Mouse (Mus musculus) stomach, embryonic 15.5 days (tissue): Measurements from ENCODE around the gene Cux1. TPM values are rescaled to one million over a fixed set of nuclear protein-coding genes. Genes with fewer than 3 reads are reported as not detected.

ENCODE experiments used
- ATAC-seq: fragments of 200-750 bp; cut with Nextera tagmentation; 2 replicates; pipeline ENCODE4 v1.8.0; 2017; ENCODE audit warnings: low read depth, moderate number of reproducible peaks, moderate TSS enrichment; ENCODE audit not compliant: insufficient read depth, low FRiP score
- H3K27ac ChIP-seq: fragments of 300-500 bp; sonication (generic); 2 replicates; pipeline ENCODE4 v1.5.1; 2015; ENCODE audit warnings: mild to moderate bottlenecking, inconsistent platforms
- H3K27me3 ChIP-seq: fragments of 300-500 bp; sonication (generic); replicated peaks from 2 replicates; pipeline ENCODE4 v1.6.1; 2015; ENCODE audit warnings: inconsistent platforms
- H3K36me3 ChIP-seq: fragments of 300-500 bp; sonication (generic); 2 replicates; pipeline ENCODE4 v1.6.1; 2015; ENCODE audit warnings: inconsistent platforms
- H3K4me1 ChIP-seq: fragments of 300-500 bp; sonication (generic); 2 replicates; pipeline ENCODE4 v1.6.1; 2015; ENCODE audit warnings: inconsistent platforms
- H3K4me2 ChIP-seq: fragments of 300-500 bp; sonication (generic); 2 replicates; pipeline ENCODE4 v1.6.1; 2015; ENCODE audit warnings: mild to moderate bottlenecking, inconsistent platforms
- H3K4me3 ChIP-seq: fragments of 300-500 bp; sonication (generic); replicated peaks from 2 replicates; pipeline ENCODE4 v1.5.1; 2015; ENCODE audit warnings: inconsistent platforms
- H3K9ac ChIP-seq: fragments of 300-500 bp; sonication (generic); 2 replicates; pipeline ENCODE4 v1.6.1; 2015; ENCODE audit warnings: inconsistent platforms
- H3K9me3 ChIP-seq: fragments of 300-500 bp; sonication (generic); 2 replicates; pipeline ENCODE4 v1.6.1; 2016; ENCODE audit warnings: inconsistent platforms
- WGBS: fragments of 180-500 bp; shearing (Covaris S2); methylation state at CpG from one replicate; pipeline ENCODE4 v1.1.7; 2015; 5-methylcytosine and 5-hydroxymethylcytosine counted together
- polyA plus RNA-seq: library from polyadenylated mRNA; unstranded; fragments of >200 nt; fragmentation: Nextera tagmentation; extraction: Ambion mirVana; gene quantifications from 2 replicates; pipeline ENCODE4 v1.2.1, GENCODE M21; 2015

Cux1 gene
- polyA plus RNA-seq, 1 experiment from 2014 or later, result 73.5 TPM

- ATAC-seq, result no peak
- peaks cover 50% of the 10 kb centered on the region for H3K36me3 ChIP-seq
- H3K9me3 ChIP-seq, result no peaks in the 10 kb centered on the region
- H3K4me3 ChIP-seq, result no peak overlapping the region
- WGBS, result 86% methylated on average over 43 of the region's 43 CpGs
- no peak overlapping the region for H3K9ac ChIP-seq
- peaks cover 4% of the 10 kb centered on the region; the same call in 1 of the 2 replicates for H3K4me1 ChIP-seq
- no peak overlapping the region for H3K4me2 ChIP-seq
- H3K27me3 ChIP-seq, result no peaks in the 10 kb centered on the region
- H3K27ac ChIP-seq, result no peak overlapping the region
Measured at GRCm38 (mm10) chr5:136274739-136275138, 292.6 kb downstream of the Cux1 start.

GRCm38 (mm10) chr5:136269937-136270336, 297.4 kb downstream of the Cux1 start:
- 50% methylated on average over 4 of the region's 4 CpGs for WGBS

GRCm38 (mm10) chr5:136266077-136266476, 301.2 kb downstream of the Cux1 start:
- Histone ChIP-seq H3K9ac (no peak overlapping the region), H3K4me2 (no peak overlapping the region), H3K4me1 (peaks cover 4% of the 10 kb centered on the region; the same call in 1 of the 2 replicates), H3K27ac (no peak overlapping the region), H3K27me3 (no peaks in the 10 kb centered on the region), H3K36me3 (no peaks in the 10 kb centered on the region), H3K9me3 (no peaks in the 10 kb centered on the region), H3K4me3 (no peak overlapping the region)
- no peak for ATAC-seq
- WGBS, result 65% methylated on average over 7 of the region's 7 CpGs

More at GRCm38 (mm10) chr5:136269937-136270336, 297.4 kb downstream of the Cux1 start:
- Histone ChIP-seq H3K4me1 (peaks cover 4% of the 10 kb centered on the region; the same call in 1 of the 2 replicates), H3K27me3 (no peaks in the 10 kb centered on the region), H3K4me2 (no peak overlapping the region), H3K9me3 (no peaks in the 10 kb centered on the region), H3K36me3 (peaks cover 7% of the 10 kb centered on the region), H3K27ac (no peak overlapping the region), H3K9ac (no peak overlapping the region), H3K4me3 (no peak overlapping the region)
- ATAC-seq, result peak; percentile 47; the same call in 1 of the 2 replicates

- H3K27me3 ChIP-seq, result no peaks in the 10 kb centered on the region
- H3K4me2 ChIP-seq, result no peak overlapping the region
- H3K4me3 ChIP-seq, result no peak overlapping the region
- no peaks in the 10 kb centered on the region for H3K9me3 ChIP-seq
- ATAC-seq, result no peak
- no peak overlapping the region for H3K9ac ChIP-seq
- WGBS, result 85% methylated on average over 4 of the region's 4 CpGs
- H3K4me1 ChIP-seq, result no peaks in the 10 kb centered on the region
- no peaks in the 10 kb centered on the region for H3K36me3 ChIP-seq
- H3K27ac ChIP-seq, result no peak overlapping the region
Measured at GRCm38 (mm10) chr5:136263342-136263741, 303.9 kb downstream of the Cux1 start.

- H3K4me1 ChIP-seq, result no peaks in the 10 kb centered on the region
- H3K9ac ChIP-seq, result no peak overlapping the region
- no peaks in the 10 kb centered on the region for H3K27me3 ChIP-seq
- no peak overlapping the region for H3K27ac ChIP-seq
- H3K36me3 ChIP-seq, result peaks cover 4% of the 10 kb centered on the region
- WGBS, result 27% methylated on average over 6 of the region's 6 CpGs
- no peak overlapping the region for H3K4me3 ChIP-seq
- ATAC-seq, result no peak
- H3K9me3 ChIP-seq, result no peaks in the 10 kb centered on the region
- H3K4me2 ChIP-seq, result no peak overlapping the region
Measured at GRCm38 (mm10) chr5:136258919-136259318, 308.4 kb downstream of the Cux1 start.

- Histone ChIP-seq H3K4me3 (no peak overlapping the region), H3K9ac (no peak overlapping the region), H3K4me1 (no peaks in the 10 kb centered on the region), H3K4me2 (no peak overlapping the region), H3K27me3 (no peaks in the 10 kb centered on the region), H3K27ac (no peak overlapping the region), H3K36me3 (peaks cover 7% of the 10 kb centered on the region), H3K9me3 (no peaks in the 10 kb centered on the region)
- 18% methylated on average over 17 of the region's 17 CpGs for WGBS
- ATAC-seq, result peak; percentile 23; the same call in 1 of the 2 replicates
Measured at GRCm38 (mm10) chr5:136252899-136253298, 314.4 kb downstream of the Cux1 start.

- H3K4me2 ChIP-seq, result no peak overlapping the region
- no peak for ATAC-seq
- 49% methylated on average over 7 of the region's 7 CpGs for WGBS
- H3K36me3 ChIP-seq, result 0 out of 2 replicates have a peak, but pooled peaks cover 2% of the 10 kb centered on the region
- no peak overlapping the region for H3K9ac ChIP-seq
- no peaks in the 10 kb centered on the region for H3K4me1 ChIP-seq
- no peak overlapping the region for H3K27ac ChIP-seq
- H3K9me3 ChIP-seq, result no peaks in the 10 kb centered on the region
- no peak overlapping the region for H3K4me3 ChIP-seq
- H3K27me3 ChIP-seq, result no peaks in the 10 kb centered on the region
Measured at GRCm38 (mm10) chr5:136251004-136251403, 316.3 kb downstream of the Cux1 start.

GRCm38 (mm10) chr5:136248441-136248840, 318.8 kb downstream of the Cux1 start:
- H3K27ac ChIP-seq, result no peak overlapping the region
- H3K9me3 ChIP-seq, result no peaks in the 10 kb centered on the region
- H3K9ac ChIP-seq, result no peak overlapping the region
- no peak for ATAC-seq
- WGBS, result 64% methylated on average over 6 of the region's 6 CpGs
- H3K36me3 ChIP-seq, result 0 out of 2 replicates have a peak, but pooled peaks cover 2% of the 10 kb centered on the region
- H3K4me1 ChIP-seq, result peaks cover 13% of the 10 kb centered on the region
- no peaks in the 10 kb centered on the region for H3K27me3 ChIP-seq
- no peak overlapping the region for H3K4me3 ChIP-seq
- H3K4me2 ChIP-seq, result no peak overlapping the region

- no peaks in the 10 kb centered on the region for H3K27me3 ChIP-seq
- no peak within 1 kb of the TSS for H3K9ac ChIP-seq
- peaks cover 13% of the 10 kb centered on the region for H3K4me1 ChIP-seq
- 0 out of 2 replicates have a peak, but pooled peaks cover 2% of the 10 kb centered on the region for H3K36me3 ChIP-seq
- 78% methylated on average over 2 of the region's 2 CpGs for WGBS
- H3K9me3 ChIP-seq, result no peaks in the 10 kb centered on the region
- H3K27ac ChIP-seq, result no peak within 1 kb of the TSS; the same call in 1 of the 2 replicates
- peak within 1 kb of the TSS; percentile 96 for H3K4me2 ChIP-seq
- H3K4me3 ChIP-seq, result peak within 1 kb of the TSS; percentile 75
- no peak for ATAC-seq
Measured at GRCm38 (mm10) chr5:136246452-136246838, 320.8 kb downstream of the Cux1 start, which contains the start of gene Sh2b2. Sh2b2 (minus strand) TSS chr5:136246556.

GRCm38 (mm10) chr5:136245541-136246451, 321.5 kb downstream of the Cux1 start:
- Histone ChIP-seq H3K9ac (no peak overlapping the region), H3K9me3 (no peaks in the 10 kb centered on the region), H3K27me3 (no peaks in the 10 kb centered on the region), H3K4me1 (peaks cover 13% of the 10 kb centered on the region), H3K4me3 (peak overlapping the region; percentile 75), H3K4me2 (peak overlapping the region; percentile 96), H3K27ac (no peak overlapping the region; the same call in 1 of the 2 replicates), H3K36me3 (0 out of 2 replicates have a peak, but pooled peaks cover 2% of the 10 kb centered on the region)
- no peak for ATAC-seq
- WGBS, result 18% methylated on average over 15 of the region's 15 CpGs

- peak; percentile 74 for ATAC-seq
- Histone ChIP-seq H3K36me3 (no peaks in the 10 kb centered on the region), H3K9me3 (no peaks in the 10 kb centered on the region), H3K9ac (peak overlapping the region; percentile 62), H3K4me2 (peak overlapping the region; percentile 96), H3K27me3 (no peaks in the 10 kb centered on the region), H3K4me3 (peak overlapping the region; percentile 75), H3K4me1 (peaks cover 18% of the 10 kb centered on the region), H3K27ac (peak overlapping the region; percentile 67)
- under 1% methylated on average over 41 of the region's 57 CpGs for WGBS
Measured at GRCm38 (mm10) chr5:136244762-136245540, 322.3 kb downstream of the Cux1 start.
